Mouse (Mus musculus): ENCODE data around the gene Mitf. TPM values are rescaled to one million over a fixed set of nuclear protein-coding genes. Genes with fewer than 3 reads are reported as not detected.

Mitf gene
- total RNA-seq, 1 experiment from 2014 or later, result 2.4 TPM

DNA sequence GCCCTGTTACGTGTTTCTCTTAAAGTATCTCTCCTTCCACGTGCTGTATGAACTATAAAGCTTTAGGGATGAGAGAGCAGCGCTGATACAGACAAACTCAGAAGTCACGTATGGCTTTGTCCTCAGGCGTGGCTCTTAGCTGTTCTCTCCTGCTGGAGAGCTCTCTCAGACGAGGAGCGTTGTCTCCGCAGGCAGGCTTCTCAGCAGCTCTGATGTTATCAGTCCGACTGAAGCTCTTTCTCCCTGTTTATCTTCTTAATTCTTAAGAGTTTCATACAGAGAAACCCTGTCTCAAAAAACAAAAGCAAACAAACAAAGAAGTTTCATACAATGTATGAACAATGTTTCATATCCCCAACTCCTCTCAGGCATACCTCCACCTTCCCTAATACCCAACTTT is 178.8 kb downstream of the Mitf start:
- no peak for ATAC-seq (replicated peaks; ENCODE audit: insufficient number of reproducible peaks, low FRiP score, low TSS enrichment, poor library complexity, severe bottlenecking)

DNA sequence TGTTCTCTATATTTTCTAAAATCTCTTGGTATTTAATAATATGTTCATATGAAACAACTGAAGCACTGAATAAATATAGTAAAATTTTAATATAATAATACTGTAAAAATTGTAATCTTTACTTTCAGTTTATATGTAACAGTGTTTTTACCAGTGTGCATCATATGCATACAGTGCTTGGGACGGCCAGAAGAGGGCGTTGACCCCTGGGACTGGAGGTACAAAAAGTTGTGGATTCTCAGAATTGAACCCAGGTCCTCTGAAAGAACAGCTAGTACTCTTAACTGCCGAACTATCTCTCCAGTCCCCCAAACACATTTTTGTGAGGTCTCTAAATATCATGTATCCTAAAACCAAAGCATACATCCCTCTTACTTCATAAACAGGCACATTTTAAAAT is 179.6 kb downstream of the Mitf start:
- ATAC-seq (replicated peaks; ENCODE audit: insufficient number of reproducible peaks, low FRiP score, low TSS enrichment, poor library complexity, severe bottlenecking), result no peak

DNA sequence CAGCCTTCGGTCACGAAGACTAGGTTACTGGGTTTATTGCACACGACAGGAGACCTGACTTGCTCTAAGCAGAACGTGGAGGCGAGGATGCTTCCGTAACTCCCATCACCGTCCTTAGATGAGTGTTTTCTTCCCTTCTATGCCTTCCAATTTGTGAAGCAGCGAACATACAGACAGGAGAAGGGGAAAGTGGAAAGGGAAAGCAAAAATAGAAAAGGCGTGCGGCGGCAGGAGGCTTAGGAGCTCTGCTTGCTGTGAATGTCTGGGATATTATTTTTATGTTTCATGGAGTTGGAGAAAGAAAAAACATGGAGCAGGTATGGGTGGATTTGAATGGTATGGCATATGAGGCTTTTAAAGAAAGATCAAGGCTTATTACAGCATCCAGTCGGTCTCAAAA is 186.7 kb downstream of the Mitf start:
- no peak for ATAC-seq (replicated peaks; ENCODE audit: insufficient number of reproducible peaks, low FRiP score, low TSS enrichment, poor library complexity, severe bottlenecking)

GRCm38 (mm10) chr6:97995606-97996307 is 188.9 kb downstream of the Mitf start:
- ATAC-seq (replicated peaks; ENCODE audit: insufficient number of reproducible peaks, low FRiP score, low TSS enrichment, poor library complexity, severe bottlenecking), result 0 out of 2 replicates have a peak, but pooled peaks have one; percentile 35

- no peak for ATAC-seq (replicated peaks; ENCODE audit: insufficient number of reproducible peaks, low FRiP score, low TSS enrichment, poor library complexity, severe bottlenecking)
Measured at GRCm38 (mm10) chr6:98001551-98001950, 194.7 kb downstream of the Mitf start.

DNA sequence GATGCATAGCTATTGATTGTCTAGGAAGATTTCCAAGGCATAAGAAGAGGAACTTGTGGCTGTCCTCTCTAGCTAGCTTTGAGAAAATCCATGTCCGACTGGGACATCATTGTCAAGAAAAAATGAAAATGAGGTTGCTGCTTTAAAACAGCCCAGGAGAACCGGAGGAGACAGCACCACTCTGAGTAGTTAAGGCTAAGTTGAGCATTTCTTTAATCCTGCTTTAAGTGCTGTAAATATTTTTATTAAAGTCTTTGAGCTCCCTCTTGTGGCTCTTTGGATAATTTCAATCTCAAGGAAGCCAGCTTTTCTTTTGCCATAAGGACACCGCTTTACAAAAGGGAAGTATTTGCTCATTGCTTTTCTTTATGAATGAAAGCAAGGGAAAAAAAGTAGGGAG is 196.3 kb downstream of the Mitf start:
- no peak for ATAC-seq (replicated peaks; ENCODE audit: insufficient number of reproducible peaks, low FRiP score, low TSS enrichment, poor library complexity, severe bottlenecking)

DNA sequence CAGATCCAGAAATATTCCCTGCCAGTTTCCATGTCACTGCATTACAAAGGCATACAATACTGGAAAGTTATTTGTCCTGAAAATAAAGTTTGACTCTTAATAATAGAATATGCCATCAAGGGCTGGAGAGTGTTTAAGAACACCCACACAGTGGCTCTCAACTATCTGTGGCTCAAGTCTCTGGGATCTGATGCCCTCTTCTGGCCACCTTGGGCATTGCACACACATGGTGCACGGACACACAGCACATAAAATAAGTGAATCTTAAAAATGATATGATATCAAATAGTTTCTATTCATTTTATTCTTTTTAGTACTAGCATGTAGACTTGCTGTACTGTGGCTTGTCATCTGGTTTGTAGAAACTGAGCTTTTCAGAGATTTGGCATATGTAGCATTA is 198.7 kb downstream of the Mitf start:
- 0 out of 2 replicates have a peak, but pooled peaks have one; percentile 43 for ATAC-seq (replicated peaks; ENCODE audit: insufficient number of reproducible peaks, low FRiP score, low TSS enrichment, poor library complexity, severe bottlenecking)

- ATAC-seq (replicated peaks; ENCODE audit: insufficient number of reproducible peaks, low FRiP score, low TSS enrichment, poor library complexity, severe bottlenecking), result no peak
Measured at GRCm38 (mm10) chr6:98015066-98015465, 208.2 kb downstream of the Mitf start.

- ATAC-seq (replicated peaks; ENCODE audit: insufficient number of reproducible peaks, low FRiP score, low TSS enrichment, poor library complexity, severe bottlenecking), result no peak
Measured at GRCm38 (mm10) chr6:98015819-98016218, 209.0 kb downstream of the Mitf start.

- no peak for ATAC-seq (replicated peaks; ENCODE audit: insufficient number of reproducible peaks, low FRiP score, low TSS enrichment, poor library complexity, severe bottlenecking)
Measured at GRCm38 (mm10) chr6:98023876-98024275, 217.0 kb downstream of the Mitf start.

- no peak for ATAC-seq (replicated peaks; ENCODE audit: insufficient number of reproducible peaks, low FRiP score, low TSS enrichment, poor library complexity, severe bottlenecking)
Measured at GRCm38 (mm10) chr6:98038513-98038912, 231.7 kb downstream of the Mitf start.

DNA sequence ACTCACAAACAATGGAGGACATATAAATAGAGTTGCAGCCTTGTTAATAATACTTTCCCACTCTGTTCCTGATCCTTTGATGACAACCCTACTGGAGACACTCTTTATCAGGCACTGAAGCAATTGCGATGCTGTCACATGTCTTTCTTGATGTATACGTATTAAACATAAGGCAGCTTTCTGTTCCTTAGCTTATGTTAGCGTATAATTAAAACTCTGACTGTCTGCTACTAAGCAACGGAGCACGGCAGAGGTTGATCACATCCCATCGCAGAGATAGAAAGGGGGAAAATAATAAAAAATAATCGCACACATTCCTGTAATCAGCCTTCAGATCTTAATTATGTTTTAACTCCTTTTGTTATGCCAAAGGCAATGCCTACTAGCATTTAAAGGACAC is 234.9 kb downstream of the Mitf start:
- ATAC-seq (replicated peaks; ENCODE audit: insufficient number of reproducible peaks, low FRiP score, low TSS enrichment, poor library complexity, severe bottlenecking), result no peak

DNA sequence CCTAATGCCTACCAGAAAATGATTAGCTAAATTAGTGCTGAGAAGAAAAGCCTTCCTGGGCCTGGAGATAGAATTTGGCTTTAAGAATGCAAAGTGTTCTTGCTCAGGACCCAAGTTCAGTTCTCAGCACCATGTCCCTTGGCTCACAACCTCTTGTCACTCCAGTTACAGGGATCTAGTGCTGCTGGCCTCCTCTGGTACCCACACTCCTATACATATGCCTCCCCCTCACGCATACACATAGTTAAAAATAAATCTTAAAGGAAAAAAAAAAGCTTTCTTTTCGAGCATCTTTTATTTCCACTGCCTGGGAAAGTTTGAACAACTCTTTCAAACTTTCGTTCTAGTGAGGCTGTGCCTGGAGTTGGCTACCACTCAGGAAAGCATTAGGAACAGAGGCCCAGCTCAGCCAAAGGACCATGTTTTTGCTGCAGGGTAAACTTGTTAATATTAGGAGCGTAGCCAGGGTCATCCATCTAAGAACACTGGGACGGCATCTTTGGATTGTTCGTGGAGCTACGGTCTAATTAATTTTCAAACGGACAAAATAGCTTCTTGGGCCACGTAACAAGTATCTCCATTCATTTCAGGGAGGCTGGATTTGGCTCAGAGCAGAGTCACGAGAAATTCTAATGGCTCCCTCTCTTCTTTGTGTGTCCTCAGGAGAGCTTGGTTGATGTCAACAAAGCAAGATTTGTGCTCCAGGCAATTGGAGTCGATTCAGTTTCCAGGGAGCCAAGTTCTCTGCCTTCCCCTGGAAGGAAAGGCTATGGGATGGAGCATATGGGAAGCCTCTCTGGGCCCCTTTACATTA is 239.7 kb downstream of the Mitf start:
- no peak for ATAC-seq (replicated peaks; ENCODE audit: insufficient number of reproducible peaks, low FRiP score, low TSS enrichment, poor library complexity, severe bottlenecking)

DNA sequence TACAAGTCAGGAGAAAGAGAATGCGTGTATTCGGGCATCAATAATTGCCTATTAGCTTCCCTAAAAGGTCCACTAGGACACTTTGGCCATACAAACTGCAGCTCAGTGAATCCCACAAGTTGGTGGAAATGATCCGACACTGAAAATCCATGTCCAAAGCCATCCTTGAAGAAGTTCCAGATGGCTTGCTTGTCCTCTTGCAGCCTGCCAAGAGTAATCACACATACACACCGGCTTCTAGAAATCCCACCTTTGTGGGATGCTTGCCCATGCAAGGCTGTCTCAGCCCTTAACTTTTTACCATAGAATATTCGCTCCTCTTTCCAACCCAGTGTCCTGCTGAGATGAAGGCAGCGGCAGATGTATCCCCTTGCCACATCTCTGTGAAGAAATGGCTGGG is 240.9 kb downstream of the Mitf start:
- no peak for ATAC-seq (replicated peaks; ENCODE audit: insufficient number of reproducible peaks, low FRiP score, low TSS enrichment, poor library complexity, severe bottlenecking)

DNA sequence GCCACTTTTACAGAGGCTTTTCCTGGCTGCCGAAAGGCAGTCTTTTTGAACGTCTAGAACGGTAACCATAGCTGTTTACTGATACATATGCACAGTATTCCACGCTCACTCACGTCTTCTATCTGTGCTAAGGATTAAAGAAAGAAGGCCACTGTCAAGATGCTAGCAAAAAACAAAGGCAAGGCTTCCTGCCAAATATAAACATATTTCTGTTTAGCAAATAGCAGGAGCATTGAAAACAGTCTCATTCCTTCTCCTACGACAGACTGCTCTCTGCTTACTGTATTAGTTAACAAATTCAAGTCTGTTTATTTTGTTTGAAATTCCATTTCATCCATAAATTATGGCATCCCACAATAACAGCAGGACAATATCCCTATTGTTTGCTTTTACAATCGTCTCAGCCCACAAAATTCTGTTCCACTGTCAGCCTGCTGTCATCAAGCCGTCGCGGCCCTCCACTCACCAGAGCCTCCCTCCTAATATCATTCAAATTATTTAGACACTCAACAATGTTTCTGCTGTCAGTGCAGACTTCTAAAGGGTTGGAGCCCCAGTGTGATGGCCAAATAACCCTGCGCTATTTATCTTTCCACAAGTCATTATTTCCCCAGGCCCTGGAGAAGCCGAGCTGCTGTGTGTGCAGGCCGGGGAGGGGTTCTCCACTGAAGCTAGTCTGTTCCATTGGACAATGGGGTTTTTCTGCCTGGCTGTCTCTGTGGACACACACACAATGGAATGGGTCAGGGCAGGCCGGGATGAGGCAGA is 242.0 kb downstream of the Mitf start:
- ATAC-seq (replicated peaks; ENCODE audit: insufficient number of reproducible peaks, low FRiP score, low TSS enrichment, poor library complexity, severe bottlenecking), result no peak

GRCm38 (mm10) chr6:98049551-98049950 is 242.7 kb downstream of the Mitf start:
- ATAC-seq (replicated peaks; ENCODE audit: insufficient number of reproducible peaks, low FRiP score, low TSS enrichment, poor library complexity, severe bottlenecking), result no peak

DNA sequence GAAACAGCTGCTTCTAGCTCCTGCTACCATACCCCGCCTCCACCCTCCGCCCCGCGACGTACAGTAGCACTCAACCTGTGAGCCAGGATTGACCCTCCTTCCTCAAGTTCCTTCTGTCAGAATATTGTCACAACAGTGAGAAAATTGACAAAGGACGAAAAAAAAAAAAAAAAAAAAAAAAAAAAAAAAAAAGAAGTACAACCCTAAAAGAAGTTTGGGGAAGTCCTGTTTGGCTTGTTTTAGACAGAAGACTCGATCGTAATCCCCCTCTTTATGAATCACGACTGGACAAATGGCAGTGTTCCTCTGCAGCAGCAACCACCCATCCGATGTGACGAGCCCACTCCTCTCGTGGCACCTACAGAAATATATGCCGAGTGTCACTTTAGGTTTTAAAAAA is 255.0 kb downstream of the Mitf start:
- ATAC-seq (replicated peaks; ENCODE audit: insufficient number of reproducible peaks, low FRiP score, low TSS enrichment, poor library complexity, severe bottlenecking), result no peak

GRCm38 (mm10) chr6:98064926-98065325 is 258.1 kb downstream of the Mitf start:
- ATAC-seq (replicated peaks; ENCODE audit: insufficient number of reproducible peaks, low FRiP score, low TSS enrichment, poor library complexity, severe bottlenecking), result no peak

- ATAC-seq (replicated peaks; ENCODE audit: insufficient number of reproducible peaks, low FRiP score, low TSS enrichment, poor library complexity, severe bottlenecking), result no peak
Measured at GRCm38 (mm10) chr6:98066420-98066819, 259.6 kb downstream of the Mitf start.

Data from monocyte, adult 5-6 weeks (primary cell).